Mouse (Mus musculus): ENCODE data around the gene Plekha1. TPM values are rescaled to one million over a fixed set of nuclear protein-coding genes. Genes with fewer than 3 reads are reported as not detected.

The Plekha1 gene
- total and polyA plus RNA-seq, 3 experiments = 0.23 to 8.3 (median 0.36) TPM

DNA sequence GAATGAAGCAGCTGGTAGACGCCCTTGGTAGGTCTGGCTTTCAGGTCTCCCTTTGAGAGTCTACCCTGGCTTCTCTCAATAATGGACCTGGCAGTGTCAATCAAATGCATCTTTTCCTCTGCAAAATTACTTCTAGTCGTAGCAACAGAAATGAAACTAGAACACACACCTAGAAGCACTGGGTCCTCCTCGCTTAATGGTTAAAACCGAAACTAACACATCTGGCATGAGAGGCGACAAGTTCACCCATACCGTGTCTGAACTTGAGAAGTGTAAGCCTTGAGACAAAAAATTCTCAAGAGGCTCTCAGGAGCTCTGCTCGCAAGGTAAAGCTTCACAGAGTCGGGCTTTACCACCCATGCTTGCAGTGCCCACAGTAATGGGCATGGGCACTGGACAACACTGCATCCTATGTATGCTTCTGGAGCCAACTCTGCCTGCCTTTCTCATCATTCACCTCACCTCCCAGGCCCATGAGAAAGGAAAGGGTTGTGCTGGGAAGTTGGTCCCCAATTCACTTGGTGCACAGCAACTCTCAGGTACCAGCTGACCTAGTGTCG lies 37.6 kb upstream of the Plekha1 start (continued):
- peak; percentile 88 for TF ChIP-seq IRF4 (IDR thresholded peaks at IDR 0.05; ENCODE audit: low read depth, low read length)
- TF ChIP-seq MAFK (IDR thresholded peaks at IDR 0.05; ENCODE audit: insufficient replicate concordance, low read length) = peak; percentile 73; the same call in 1 of the 2 replicates
- peak; percentile 77; the same call in 1 of the 2 replicates for TF ChIP-seq CHD1 (IDR thresholded peaks at IDR 0.05; ENCODE audit: low read depth, low read length)
- TF ChIP-seq MAZ (IDR thresholded peaks at IDR 0.05; ENCODE audit: low read depth, low read length) = 0 out of 2 replicates have a peak, but pooled peaks have one; percentile 31
- TF ChIP-seq MXI1 (IDR thresholded peaks at IDR 0.05; ENCODE audit: low read depth, low read length) = no peak; the same call in 1 of the 2 replicates
- no peak for TF ChIP-seq HCFC1 (IDR thresholded peaks at IDR 0.05; ENCODE audit: low read depth, low read length)
- peak; percentile 71 for TF ChIP-seq SIN3A (IDR thresholded peaks at IDR 0.05; ENCODE audit: low read length)

GRCm38 (mm10) chr7:130828475-130828874 lies 37.1 kb upstream of the Plekha1 start:
- Histone ChIP-seq H3K27ac (ENCODE audit: insufficient read depth, low read depth) (peak overlapping the region; percentile 48), H3K27me3 (replicated peaks) (peaks cover 70% of the 10 kb centered on the region), H3K79me2 (replicated peaks; ENCODE audit: control insufficient read depth, extremely low read depth, insufficient read depth, poor library complexity, severe bottlenecking) (no peaks in the 10 kb centered on the region), H3K4me3 (replicated peaks in 1 of 3; ENCODE audit: low read depth in 2 of 3, low read length in 2 of 3, poor library complexity in 1 of 3) (peak overlapping the region in 1 of 3 experiments; percentile 38), H3K4me1 (ENCODE audit: control insufficient read depth in 1 of 2, insufficient read depth in 2 of 2) (peaks cover 7 to 26% of the 10 kb centered on the region in 2 experiments), H3K9me3 (replicated peaks; ENCODE audit: low read length) (peaks cover 8% of the 10 kb centered on the region), H3K4me2 (ENCODE audit: insufficient read depth, low read depth, poor library complexity, severe bottlenecking) (peak overlapping the region; percentile 96), H3K36me3 (replicated peaks in 1 of 2; ENCODE audit: control insufficient read depth in 1 of 2, insufficient read depth in 1 of 2, low read length in 1 of 2) (no peaks in the 10 kb centered on the region), H3K9ac (ENCODE audit: insufficient read depth, low read depth) (no peak overlapping the region)
- peak; percentile 89 for DNase-seq (ENCODE audit: extremely low read depth)
- in situ Hi-C loops (cut with MboI; ENCODE audit: low pct_ligation_motif_present, low pct_unique_long_range_greater_than_20kb, low sequenced_read_pairs) (no loop called here), dilution Hi-C loops (cut with MboI; ENCODE audit: extremely low pct_ligation_motif_present, extremely low pct_unique_long_range_greater_than_20kb, low sequenced_read_pairs) (no loop called here)
- TF ChIP-seq SMC3 (IDR thresholded peaks at IDR 0.05; ENCODE audit: low read depth, low read length) (peak; percentile 14; the same call in 1 of the 2 replicates), MYC (IDR thresholded peaks at IDR 0.05; ENCODE audit: low read depth, low read length) (peak; percentile 34; the same call in 1 of the 2 replicates), KAT2A (IDR thresholded peaks at IDR 0.05; ENCODE audit: insufficient replicate concordance, low read length) (no peak), ZC3H11A (IDR thresholded peaks at IDR 0.05; ENCODE audit: low read depth, low read length) (no peak), ELF1 (IDR thresholded peaks at IDR 0.05; ENCODE audit: low read depth, low read length) (0 out of 2 replicates have a peak, but pooled peaks have one; percentile 7), CHD2 (IDR thresholded peaks at IDR 0.05; ENCODE audit: low read length) (peak; percentile 70; the same call in 1 of the 2 replicates), MAFK (IDR thresholded peaks at IDR 0.05; ENCODE audit: insufficient replicate concordance, low read length) (peak; percentile 93), POLR2AphosphoS2 (IDR thresholded peaks at IDR 0.05; ENCODE audit: low read depth, low read length) (no peak), USF2 (conservative IDR thresholded peaks at IDR 0.05; ENCODE audit: low read depth, low read length) (no peak), TBP (conservative IDR thresholded peaks at IDR 0.05; ENCODE audit: low read depth, low read length) (no peak), ETS1 (conservative IDR thresholded peaks at IDR 0.05; ENCODE audit: low read depth, low read length) (peak; percentile 83), EP300 (IDR thresholded peaks at IDR 0.05; ENCODE audit: low read length) (peak; percentile 83), MAZ (IDR thresholded peaks at IDR 0.05; ENCODE audit: low read depth, low read length) (0 out of 2 replicates have a peak, but pooled peaks have one; percentile 30), TCF12 (IDR thresholded peaks at IDR 0.05; ENCODE audit: low read depth, low read length) (peak; percentile 91), IRF4 (IDR thresholded peaks at IDR 0.05; ENCODE audit: low read depth, low read length) (peak; percentile 94), SIN3A (IDR thresholded peaks at IDR 0.05; ENCODE audit: low read length) (no peak), BHLHE40 (IDR thresholded peaks at IDR 0.05; ENCODE audit: low read depth, low read length) (peak; percentile 94), ZNF384 (IDR thresholded peaks at IDR 0.05; ENCODE audit: low read depth, low read length) (peak; percentile 31; the same call in 1 of the 2 replicates), MEF2A (IDR thresholded peaks at IDR 0.05; ENCODE audit: borderline replicate concordance, low read depth, low read length) (0 out of 2 replicates have a peak, but pooled peaks have one; percentile 59)
